Mouse (Mus musculus) right cerebral cortex, postnatal 10 days (tissue): ENCODE data around the gene Cend1.

Source experiments
- DNase-seq, 2 experiments: peaks; one replicate each; pipeline ENCODE4 v3.0.0; 2021; ENCODE audit warnings: low spot score in 2 of 2

The Cend1 gene

DNA sequence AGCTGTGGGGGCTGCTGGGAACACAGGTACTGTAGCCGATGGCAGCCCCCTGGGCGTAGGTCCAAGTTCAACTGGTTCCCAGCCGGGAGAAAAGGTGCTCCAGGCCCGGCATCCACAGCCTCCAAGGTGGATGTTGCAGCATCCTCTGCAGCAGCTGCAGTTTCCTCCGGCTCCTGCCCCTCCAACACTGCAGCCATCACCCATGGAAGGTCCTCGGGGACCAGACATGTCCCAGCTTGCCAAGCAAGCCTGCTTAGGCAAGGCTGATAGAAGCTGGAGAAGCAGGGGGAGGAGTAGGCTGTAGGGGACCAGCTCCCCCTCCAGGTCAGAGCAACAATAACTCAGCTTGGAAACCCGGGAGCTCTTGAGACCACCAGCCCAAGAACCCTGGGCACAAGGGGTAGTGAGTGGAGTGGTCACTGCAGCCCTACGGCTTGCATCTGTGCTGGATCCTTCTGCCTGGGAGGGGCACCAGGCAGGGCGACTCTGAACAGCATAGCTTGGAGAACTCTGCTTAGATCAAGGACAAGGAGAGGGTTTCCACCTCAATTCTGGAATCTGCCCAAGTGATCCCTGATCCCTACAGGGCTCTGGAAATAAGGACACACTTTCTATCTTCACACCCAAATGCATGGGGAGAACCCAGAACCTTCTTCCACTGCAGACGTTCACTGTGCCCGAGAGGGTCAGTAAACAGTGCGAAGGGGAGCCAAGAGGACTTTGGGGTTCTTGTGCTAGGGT, 14.0 kb upstream of the Cend1 start:
- peak; percentile 28 to 48 for DNase-seq

GRCm38 (mm10) chr7:141442199-141442598, 12.9 kb upstream of the Cend1 start:
- peak; percentile 21 to 36 for DNase-seq

DNA sequence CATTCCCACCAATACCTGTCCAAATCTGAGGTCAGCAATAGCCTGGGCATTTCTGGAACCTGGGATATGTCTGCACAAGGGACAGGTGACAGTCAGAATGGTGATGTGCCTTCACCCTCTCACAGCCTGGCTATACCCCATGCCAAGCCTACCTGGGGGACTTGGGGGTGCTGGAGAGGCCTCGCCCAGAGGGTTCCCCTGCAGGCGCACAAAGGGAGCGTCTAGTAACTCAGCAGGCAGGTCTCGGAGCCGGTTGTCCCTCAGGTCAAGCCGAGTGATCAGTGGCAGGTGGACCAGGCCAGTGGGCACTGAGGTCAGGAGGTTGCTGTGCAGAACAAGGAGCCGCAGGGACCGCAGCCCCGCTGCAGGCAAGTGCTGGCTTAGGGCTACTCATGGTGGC, 12.2 kb upstream of the Cend1 start:
- DNase-seq = peak; percentile 29 to 37

DNA sequence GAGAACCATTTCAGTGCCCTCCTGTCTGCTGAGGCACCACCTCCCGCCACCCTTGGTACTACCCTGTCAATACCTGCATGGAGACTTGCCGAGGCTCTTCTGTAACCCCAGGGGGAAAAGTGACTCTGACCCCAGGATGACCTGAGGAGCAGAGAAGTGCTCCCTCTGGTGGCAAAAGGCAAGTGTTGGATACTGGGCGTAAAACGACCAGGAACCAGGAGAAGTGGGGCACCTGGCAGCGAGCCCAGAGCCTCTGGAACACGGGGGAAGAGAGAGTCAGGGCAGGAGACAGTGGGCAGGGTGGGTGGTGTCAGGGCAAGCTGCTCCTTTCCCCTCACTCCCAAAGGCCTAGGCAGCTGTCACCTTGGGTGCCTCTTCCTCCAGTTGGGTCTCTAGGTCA, 11.3 kb upstream of the Cend1 start:
- peak; percentile 72 to 78 for DNase-seq

- DNase-seq = peak; percentile 27 to 38
These were observed 10.5 kb upstream of the Cend1 start for GRCm38 (mm10) chr7:141439811-141440210.

DNA sequence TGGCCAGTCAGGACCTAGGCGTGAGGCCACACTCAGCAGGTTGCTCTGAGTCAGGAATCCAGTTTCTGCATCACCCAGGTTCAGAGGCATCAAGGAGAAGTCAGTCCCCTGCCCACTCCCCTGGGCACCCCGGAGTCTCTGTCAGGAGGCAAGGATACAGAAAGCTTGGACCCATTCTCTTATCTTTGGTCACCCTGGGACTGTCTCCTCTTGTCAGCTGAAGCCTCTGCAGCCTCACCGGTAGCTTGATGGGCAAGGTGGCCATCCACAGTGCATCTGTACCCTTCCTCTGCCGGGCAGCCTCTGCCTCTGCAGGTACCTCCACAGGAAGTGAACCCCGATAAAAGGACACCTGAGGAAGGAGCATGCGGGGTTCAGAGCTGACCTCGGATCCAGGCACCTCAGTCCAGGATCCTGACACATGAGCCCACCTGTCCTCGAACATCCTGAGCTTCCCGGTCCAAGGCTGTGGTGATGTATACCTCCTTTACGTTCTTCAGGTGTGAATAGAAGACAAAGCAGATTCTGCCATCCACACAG, 9.9 kb upstream of the Cend1 start:
- DNase-seq = peak; percentile 21 to 34

DNA sequence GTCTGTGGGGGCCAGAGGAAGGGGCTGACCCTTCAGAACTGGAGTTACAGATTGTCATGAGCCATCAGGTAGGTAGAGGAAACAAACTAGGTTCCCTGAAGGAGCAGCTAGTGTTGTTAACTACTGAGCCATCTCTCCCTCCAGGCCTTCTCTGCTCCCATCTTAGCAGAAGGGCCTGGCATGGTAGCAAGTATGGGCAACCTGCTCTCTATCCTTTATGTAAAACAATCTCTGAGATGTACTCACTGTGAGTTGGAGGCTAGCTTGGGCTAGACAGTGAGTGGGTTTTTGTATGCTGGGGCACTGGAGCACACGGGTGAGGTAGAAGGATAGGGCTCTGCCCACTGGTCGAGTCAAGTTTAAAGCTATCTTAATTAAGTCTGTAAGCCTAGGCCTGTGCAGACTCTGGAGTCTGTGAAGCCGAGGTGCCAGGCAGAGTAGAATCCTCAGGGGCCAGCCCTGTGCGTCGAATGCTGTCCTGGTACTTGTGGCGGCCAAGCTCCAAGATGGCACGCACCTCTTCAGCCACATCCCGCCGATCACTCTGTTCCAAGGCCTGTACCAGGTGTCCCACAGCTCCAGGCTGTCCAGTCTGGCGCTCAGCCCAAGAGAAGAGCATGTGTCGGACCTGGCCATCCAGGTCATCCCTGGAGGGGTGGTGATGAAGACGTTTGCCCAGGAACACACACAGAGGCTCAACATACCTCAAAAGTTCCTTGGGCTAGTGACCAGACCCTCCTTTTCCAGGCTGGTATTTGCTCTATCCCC, 9.1 kb upstream of the Cend1 start:
- DNase-seq = peak; percentile 48 to 64

GRCm38 (mm10) chr7:141437178-141438120, 8.2 kb upstream of the Cend1 start, which contains the start of gene Slc25a22:
Gene Slc25a22 (minus strand): TSS chr7:141437892.
- DNase-seq = peak; percentile 89 to 90

GRCm38 (mm10) chr7:141436523-141436892, 7.2 kb upstream of the Cend1 start:
- peak; percentile 24 to 35 for DNase-seq

- peak; percentile 21 to 62 for DNase-seq
These were observed 6.7 kb upstream of the Cend1 start for GRCm38 (mm10) chr7:141435856-141436522.

- peak; percentile 75 for DNase-seq
These were observed 6.0 kb upstream of the Cend1 start for GRCm38 (mm10) chr7:141435129-141435855.

- peak; percentile 79 to 87 for DNase-seq
These were observed 5.2 kb upstream of the Cend1 start for GRCm38 (mm10) chr7:141434464-141434863.

- peak in 1 of 2 experiments; percentile 54 for DNase-seq
These were observed 4.5 kb upstream of the Cend1 start for GRCm38 (mm10) chr7:141433517-141434400.

DNA sequence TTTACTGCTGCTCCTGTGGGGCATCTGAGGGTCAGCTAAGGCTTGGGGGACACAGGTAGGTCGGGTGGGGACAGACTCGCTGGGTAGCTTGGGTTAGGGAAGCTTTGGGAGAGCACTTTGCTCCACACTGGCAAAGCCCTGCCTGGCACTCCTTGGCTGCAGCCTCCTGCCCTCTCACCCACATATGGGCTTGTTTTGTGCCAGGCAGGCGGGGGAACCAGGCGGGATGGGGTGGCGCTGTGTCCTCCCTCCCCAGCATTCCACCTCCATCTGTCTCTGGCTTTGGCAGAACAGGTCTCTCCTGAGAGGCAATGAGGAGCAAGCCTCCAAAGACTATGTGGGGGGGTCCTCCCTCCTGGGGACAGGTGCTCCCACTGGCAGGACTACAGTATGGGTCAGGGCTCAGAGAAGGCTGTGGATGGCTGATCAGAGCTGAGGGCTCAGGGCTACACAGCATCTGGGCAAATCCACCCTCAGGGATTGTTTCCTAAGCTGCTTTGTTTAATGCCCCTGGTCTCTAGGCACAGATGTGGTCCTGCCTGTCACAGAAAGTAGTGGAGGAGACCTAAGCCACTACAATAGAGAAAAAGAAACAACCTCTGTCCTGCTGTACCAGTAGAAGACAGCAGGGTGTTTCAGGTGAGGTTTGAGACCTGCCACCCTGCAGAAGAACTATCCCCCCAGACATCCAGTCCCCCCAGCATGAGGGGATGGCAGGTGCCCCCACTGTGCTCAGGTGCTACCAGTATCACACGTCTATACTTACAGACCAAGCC, 3.6 kb upstream of the Cend1 start:
- no peak for DNase-seq

GRCm38 (mm10) chr7:141432186-141432611, 2.9 kb upstream of the Cend1 start:
- DNase-seq = peak in 1 of 2 experiments; percentile 46

DNA sequence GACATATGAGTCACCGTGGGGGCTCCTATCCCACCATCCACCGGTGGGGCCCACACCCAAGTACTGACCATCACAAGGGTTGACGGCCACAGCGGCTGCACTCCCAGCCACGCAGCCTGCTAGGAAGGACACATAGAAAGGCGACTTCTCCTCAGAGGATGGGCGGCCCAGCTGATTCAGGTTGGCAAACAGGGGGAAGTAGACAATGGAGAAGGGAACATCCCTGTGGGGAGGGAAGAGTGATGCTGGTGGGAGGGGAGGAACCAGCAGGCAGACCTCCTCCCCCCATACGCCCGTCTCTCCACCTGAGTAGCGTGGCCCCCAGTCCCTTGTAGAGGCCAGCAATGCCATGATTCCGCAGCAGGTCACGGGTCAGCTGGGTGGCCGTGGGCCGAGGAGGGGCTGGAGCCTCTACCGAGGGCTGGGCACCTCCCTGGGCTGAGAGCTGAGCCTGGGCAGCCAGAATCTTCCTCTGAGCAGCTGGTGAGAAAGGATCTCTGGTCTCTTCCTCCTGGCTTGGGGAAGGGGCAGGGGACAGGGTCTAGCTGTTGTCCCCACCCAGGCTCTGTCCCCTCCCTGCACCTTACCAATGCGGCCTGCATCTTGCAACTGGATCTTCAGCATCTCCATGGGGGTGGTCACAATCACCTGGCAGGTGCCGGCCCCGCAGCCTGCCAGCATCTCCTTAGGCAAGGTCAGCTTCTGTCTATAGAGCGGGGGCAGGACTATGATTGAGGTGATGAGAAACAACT, 2.3 kb upstream of the Cend1 start:
- DNase-seq = no peak

- no peak for DNase-seq
These were observed 1.4 kb upstream of the Cend1 start for GRCm38 (mm10) chr7:141430585-141431240.
